Mouse (Mus musculus) testis, adult 2 months (tissue): Measurements from ENCODE around the gene Rmnd5a.

Experiments
- CTCF ChIP-seq: fragments of 200-500 bp; IDR thresholded peaks from 2 replicates; pipeline ENCODE4 v1.5.1; 2012; ENCODE audit warnings: low read depth, mild to moderate bottlenecking, inconsistent platforms, low read length, moderate library complexity; ENCODE audit not compliant: control insufficient read depth, insufficient read depth, insufficient replicate concordance
- POLR2A ChIP-seq: fragments of 200-500 bp; IDR thresholded peaks from 2 replicates; pipeline ENCODE4 v1.6.1; 2012; ENCODE audit warnings: low read depth, mild to moderate bottlenecking, inconsistent platforms, low read length, moderate library complexity; ENCODE audit not compliant: control insufficient read depth

- no peak for TF ChIP-seq CTCF
- TF ChIP-seq POLR2A, result no peak
Observed at GRCm38 (mm10) chr6:71420848-71421247, 19.6 kb downstream of the Rmnd5a start.
